Mouse (Mus musculus) urinary bladder, adult 2 months (tissue): ENCODE results near the gene Cpeb1. TPM values are rescaled to one million over a fixed set of nuclear protein-coding genes. Genes with fewer than 3 reads are reported as not detected.
A peak's percentile ranks its signal among the peaks of the same experiment; 100 is the strongest.

Source experiments
- DNase-seq: peaks from one replicate; pipeline ENCODE4 v3.0.0; 2022; ENCODE audit warnings: low spot score
- polyA plus RNA-seq: library from polyadenylated mRNA; depleted of rRNA; stranded (reverse); fragments of >200 nt; gene quantifications from 2 replicates; pipeline ENCODE4 v1.2.3, GENCODE M21; 2012

Gene Cpeb1
- polyA plus RNA-seq, 1 experiment = 67.9 TPM

DNA sequence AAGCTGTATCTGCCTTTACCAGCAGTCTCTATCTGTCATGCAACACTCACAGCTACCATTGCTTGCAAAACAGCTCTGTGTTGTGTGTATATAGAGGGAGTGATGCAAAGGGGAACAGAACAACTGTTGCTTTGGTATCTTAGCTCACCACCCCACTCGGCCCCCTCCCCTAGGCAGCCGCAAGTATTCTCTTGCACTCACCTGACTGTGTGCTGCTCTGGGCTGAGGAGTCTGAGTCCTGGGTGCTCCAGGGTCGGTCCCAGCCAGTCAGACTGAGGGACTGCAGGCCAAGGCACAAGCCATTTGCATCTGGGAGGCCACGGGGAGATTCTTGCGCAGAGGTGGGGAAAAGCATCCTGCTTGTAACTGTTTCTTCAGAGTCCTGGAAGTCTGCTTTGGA lies 83.5 kb downstream of the Cpeb1 start:
- DNase-seq = no peak

DNA sequence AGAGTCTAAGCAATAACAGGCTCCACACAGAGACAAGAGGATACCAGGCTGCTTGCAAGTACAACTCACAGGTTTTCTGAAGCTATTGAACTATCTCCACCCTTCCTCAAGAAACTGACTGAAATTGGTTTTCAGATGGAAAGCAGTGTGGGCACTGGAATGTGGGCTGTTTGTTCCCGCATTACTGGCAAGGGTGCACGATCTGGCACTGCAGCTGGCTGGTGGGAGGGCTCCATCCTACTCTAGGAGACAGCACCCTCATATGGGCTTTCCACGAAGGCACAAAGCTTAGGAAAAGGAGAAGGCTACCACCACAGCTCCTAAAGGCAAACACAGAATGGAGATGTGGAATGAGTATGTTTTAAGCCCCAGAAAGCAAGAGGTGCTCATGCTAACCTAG lies 85.5 kb downstream of the Cpeb1 start:
- DNase-seq = no peak

DNA sequence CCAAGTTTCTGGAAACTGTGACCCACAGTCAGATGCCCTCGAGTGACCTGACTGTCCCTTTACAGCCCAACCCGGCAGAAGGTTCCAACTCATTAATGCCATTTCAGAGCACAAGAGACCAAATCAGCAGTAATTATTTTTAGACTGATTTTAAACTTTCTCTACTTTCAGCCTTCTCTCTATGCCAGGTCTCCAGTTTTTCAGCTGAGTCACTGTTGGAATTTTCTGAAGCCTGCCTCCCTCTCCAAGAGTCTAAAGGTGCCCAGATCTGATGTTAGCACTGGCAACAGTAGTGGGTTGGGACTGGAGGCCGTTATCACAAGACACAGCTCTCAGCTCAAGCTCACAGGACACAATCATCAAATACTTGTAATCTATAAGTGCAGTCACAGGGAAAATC lies 87.3 kb downstream of the Cpeb1 start:
- no peak for DNase-seq

DNA sequence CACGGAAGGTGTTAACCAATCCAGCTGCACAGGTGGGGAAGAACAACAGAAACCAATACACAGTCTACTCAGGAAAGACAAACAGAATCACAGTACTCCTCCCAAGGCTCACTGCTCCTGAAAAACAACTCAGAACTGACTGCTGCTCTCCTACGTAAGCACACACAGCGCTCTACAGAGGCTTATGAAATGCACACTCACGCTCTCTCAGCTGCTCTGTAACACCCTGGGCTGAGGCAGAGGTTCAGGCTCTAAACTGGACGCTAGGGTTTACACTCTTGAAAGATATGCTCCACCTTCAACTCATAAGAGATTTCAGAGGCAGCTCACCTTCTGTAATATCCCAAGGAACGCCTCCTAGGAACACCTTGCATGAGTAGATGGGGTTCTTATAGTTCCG lies 98.3 kb downstream of the Cpeb1 start:
- DNase-seq = no peak

DNA sequence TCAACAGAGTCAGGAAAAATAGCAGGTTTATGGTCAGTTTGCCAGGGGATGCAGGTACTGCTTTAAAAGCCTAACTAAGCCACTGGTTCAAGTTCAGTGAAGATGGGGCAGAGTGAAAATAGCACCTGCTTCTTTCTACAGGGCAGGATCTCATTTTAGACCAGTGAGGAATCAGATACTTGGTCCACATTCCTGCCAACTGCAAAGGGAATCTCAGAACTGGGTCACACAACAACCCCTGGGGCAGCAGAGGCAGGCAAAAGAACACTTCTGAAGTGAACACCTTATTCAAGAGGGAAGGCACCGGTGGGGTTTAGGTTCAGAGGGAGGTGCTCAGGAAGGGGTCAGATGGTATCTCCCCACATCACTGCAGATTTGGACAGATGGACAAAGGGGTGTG lies 98.9 kb downstream of the Cpeb1 start:
- DNase-seq = no peak

- no peak for DNase-seq
These were observed 99.5 kb downstream of the Cpeb1 start for GRCm38 (mm10) chr7:81355746-81356145.

GRCm38 (mm10) chr7:81351826-81352225 lies 103.4 kb downstream of the Cpeb1 start:
- no peak for DNase-seq

DNA sequence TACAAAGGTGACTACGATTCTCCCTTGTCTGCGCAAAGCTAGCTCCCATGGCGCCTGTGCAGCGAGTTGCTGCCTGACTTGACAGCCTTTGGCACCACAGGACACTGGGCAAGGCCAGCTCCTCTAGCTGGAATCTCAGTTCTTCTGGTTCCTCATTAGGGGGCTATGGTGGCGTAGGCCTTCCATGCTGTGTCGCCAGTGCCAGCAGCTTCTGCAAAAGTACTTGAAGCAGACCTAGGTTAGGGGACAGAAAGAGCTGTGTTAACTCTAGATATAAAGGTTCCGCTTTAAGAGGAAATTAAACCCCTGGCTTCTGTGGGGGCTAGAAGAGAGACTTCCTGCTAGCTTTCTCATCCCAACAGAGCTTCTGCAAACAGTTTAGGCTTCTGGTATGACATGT lies 107.1 kb downstream of the Cpeb1 start:
- DNase-seq = no peak

- no peak for DNase-seq
These were observed 109.7 kb downstream of the Cpeb1 start for GRCm38 (mm10) chr7:81345447-81346170.

GRCm38 (mm10) chr7:81344544-81345446 lies 110.5 kb downstream of the Cpeb1 start, which contains the start of gene Rps17:
Gene Rps17 (minus strand): TSS chr7:81345254.
- DNase-seq = peak; percentile 99

DNA sequence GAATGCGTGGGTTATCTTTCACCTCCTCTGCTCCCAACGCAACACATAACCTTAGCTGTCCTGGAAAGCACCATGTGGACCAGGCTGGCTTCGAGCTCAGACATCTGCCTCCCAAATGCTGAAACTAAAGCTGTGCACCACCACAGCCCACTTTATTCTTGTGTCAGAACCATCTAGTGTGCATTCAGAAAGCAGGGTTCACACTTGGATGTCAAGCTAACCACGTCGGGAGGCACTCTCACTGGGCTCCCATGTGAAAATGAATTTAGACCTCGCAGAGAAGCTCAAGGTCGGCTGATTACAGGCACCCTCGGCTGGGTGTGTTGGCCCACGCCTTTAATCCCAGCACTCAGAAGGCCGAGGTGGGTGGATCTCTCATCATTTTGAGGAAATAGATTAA lies 111.4 kb downstream of the Cpeb1 start:
- no peak for DNase-seq

DNA sequence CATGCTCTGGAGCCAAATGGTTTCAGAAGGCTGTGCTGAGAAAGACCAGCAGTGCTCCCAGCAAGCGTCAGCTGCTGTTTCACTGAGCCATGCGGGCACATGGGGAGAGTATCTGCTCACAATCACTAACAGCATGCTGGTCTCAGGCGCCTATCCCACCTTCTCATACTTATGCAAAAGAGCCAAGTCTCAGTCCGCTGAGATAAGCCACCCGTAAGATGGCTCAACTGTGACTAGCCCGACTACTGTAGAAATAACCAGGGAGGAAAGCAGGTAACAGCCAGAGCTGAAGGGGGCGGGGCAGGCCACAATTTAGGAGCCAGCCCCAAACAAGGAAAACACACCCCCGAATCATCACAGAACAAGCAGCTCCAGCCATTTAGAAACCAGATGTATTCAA lies 111.9 kb downstream of the Cpeb1 start:
- DNase-seq = no peak

GRCm38 (mm10) chr7:81342356-81343094 lies 112.7 kb downstream of the Cpeb1 start:
- no peak for DNase-seq

DNA sequence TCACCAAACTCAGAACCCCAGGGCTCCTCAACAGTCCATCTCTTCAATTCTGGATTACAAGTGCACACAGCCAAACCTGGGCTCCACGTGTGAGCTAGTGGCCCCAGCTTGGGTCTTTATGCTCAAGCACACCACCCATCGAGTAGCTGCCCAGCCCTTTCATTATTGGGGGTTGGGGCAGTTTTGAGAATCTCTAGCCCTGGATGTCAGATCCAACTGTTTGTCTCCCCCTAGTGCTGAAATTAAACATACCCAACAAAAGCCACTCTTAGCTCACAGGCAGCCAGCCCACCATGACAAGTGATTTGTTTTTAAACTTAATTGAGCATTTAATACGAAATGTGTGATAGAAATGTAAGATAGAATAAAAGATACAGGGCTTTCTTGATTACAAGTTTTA lies 113.7 kb downstream of the Cpeb1 start:
- DNase-seq = no peak

DNA sequence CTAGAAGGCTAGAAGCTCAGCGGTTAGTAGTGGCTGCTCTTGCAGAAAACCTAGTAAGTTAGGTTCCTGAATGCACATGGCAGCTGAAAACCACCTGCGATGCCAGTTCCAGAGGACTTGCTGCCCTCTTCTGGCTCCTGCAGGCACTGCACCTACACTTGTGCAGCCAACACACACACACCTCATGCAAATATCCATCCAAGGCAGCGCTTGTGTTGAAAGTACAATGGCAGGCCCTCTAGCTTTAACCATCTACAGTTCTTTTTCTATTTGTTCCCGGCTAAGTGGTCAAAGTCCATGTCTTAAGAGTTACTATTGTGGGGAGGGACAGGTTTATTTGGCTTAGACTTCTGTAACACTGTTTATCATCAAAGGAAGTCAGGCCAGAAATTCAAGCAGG lies 115.5 kb downstream of the Cpeb1 start:
- DNase-seq = no peak

GRCm38 (mm10) chr7:81338522-81338873 lies 116.8 kb downstream of the Cpeb1 start:
- no peak for DNase-seq

DNA sequence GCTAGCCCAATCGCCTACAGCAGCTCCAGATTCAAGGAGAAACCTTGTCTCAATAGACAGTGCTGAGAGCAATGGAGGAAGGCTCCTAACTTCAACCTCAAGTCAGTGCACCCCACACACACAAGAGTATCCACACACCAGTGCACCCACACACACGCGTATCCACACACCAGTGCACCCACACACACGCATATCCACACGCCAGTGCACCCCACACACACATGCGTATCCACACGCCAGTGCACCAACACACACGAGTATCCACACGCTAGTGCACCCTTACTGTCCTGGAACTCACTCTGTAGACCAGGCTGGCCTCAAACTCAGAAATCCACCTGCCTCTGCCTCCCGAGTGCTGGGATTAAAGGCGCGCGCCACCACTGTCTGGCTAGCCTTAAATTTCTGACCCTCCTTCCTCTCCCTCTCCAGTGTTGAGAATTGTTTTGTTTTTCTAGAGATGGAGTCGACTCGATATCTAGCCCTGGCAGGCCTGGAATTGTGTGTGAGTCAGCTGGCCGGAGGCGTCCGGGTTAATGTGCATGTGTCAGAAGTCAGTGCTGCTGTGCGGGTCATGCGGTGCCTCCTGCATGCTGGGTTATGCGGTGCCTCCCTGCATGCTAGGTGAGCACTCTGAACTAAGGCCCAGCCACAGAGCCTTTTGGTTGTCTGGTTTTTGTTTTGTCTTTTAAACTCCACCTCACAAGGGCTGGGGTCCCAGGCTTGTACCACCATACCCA lies 117.3 kb downstream of the Cpeb1 start:
- DNase-seq = no peak

- no peak for DNase-seq
These were observed 118.9 kb downstream of the Cpeb1 start for GRCm38 (mm10) chr7:81336432-81336786.

GRCm38 (mm10) chr7:81335705-81336431 lies 119.4 kb downstream of the Cpeb1 start:
- no peak for DNase-seq

DNA sequence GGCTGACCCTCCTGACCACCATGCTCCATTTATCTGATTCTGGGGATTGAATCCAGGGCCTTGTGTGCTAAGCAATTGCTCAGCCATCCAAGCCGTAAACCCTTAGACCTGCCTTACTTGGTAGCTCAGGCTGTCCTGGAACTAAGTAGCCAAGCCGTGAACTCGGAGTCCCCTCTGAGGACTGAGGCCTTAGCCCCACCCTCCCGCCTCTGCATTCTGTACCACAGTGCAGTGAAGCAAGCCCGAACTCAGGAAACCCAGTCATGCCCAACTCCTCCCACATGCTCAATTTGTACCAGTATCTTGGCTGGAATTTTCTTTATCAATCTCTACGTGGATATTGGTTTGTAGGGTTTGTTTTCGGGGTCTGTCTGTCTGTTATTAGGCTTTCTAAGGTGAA lies 123.4 kb downstream of the Cpeb1 start:
- DNase-seq = no peak

DNA sequence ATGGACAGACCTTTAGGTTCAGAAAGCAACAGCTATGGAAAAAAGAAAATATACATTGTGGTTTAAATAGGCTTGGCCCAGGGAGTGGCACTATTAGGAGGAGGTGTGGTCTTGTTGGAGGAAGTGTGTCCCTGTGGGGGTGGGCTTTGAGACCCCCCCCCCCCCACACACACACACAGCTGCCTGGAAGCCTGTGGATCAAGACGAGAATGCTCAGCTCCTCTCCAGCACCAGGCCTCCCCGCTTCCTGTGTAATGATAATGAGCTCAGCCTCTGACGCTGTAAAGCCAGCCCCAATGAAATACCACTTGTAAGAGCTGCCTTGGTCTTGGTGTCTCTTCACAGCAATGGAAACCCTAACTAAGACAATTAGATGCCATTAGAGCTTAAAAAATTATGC lies 124.5 kb downstream of the Cpeb1 start:
- DNase-seq = no peak
